Mouse (Mus musculus) heart, embryonic 14.5 days (tissue): ENCODE measurements around the gene Ppp1r1a. TPM values are rescaled to one million over a fixed set of nuclear protein-coding genes. Genes with fewer than 3 reads are reported as not detected.

Experiments
- ATAC-seq: fragments of 200-750 bp; cut with Nextera tagmentation; 2 replicates; pipeline ENCODE4 v1.8.0; 2017; ENCODE audit warnings: low read depth, moderate TSS enrichment; ENCODE audit not compliant: insufficient number of reproducible peaks, insufficient read depth, low FRiP score
- H3K27ac ChIP-seq, 2 experiments: fragments of 200-500 bp in 1 of 2; fragments of 300-500 bp in 1 of 2; sonication (generic) in 1 of 2; replicated peaks in 1 of 2; 2 replicates each; pipeline ENCODE4 v1.5.1; 2012 to 2014; ENCODE audit warnings: low read depth in 2 of 2, low read length in 2 of 2, control low read depth in 1 of 2, mild to moderate bottlenecking in 1 of 2, mixed read lengths in 1 of 2; ENCODE audit not compliant: control insufficient read depth in 1 of 2, insufficient read depth in 1 of 2
- H3K27me3 ChIP-seq: fragments of 300-500 bp; sonication (generic); 2 replicates; pipeline ENCODE4 v1.6.1; 2014; ENCODE audit warnings: mild to moderate bottlenecking, low read length, control low read depth; ENCODE audit not compliant: control insufficient read depth, insufficient read depth
- H3K36me3 ChIP-seq: fragments of 300-500 bp; sonication (generic); 2 replicates; pipeline ENCODE4 v1.6.1; 2014; ENCODE audit warnings: mild to moderate bottlenecking, control low read depth, low read length, mixed read lengths; ENCODE audit not compliant: control insufficient read depth, insufficient read depth
- H3K4me1 ChIP-seq, 2 experiments: fragments of 200-500 bp in 1 of 2; fragments of 300-500 bp in 1 of 2; sonication (generic) in 1 of 2; 2 replicates each; pipeline ENCODE4 v1.6.1; 2012 to 2014; ENCODE audit warnings: low read length in 2 of 2, control low read depth in 1 of 2, mixed read lengths in 1 of 2; ENCODE audit not compliant: control insufficient read depth in 2 of 2, insufficient read depth in 2 of 2
- H3K4me2 ChIP-seq: fragments of 300-500 bp; sonication (generic); 2 replicates; pipeline ENCODE4 v1.6.1; 2014; ENCODE audit warnings: mild to moderate bottlenecking, low read length
- H3K4me3 ChIP-seq, 2 experiments: fragments of 200-500 bp in 1 of 2; fragments of 300-500 bp in 1 of 2; sonication (generic) in 1 of 2; 2 replicates each; pipeline ENCODE4 v1.5.1; 2012 to 2014; ENCODE audit warnings: low read length in 2 of 2, mild to moderate bottlenecking in 2 of 2, control low read depth in 1 of 2, low read depth in 1 of 2, moderate library complexity in 1 of 2; ENCODE audit not compliant: control insufficient read depth in 1 of 2, insufficient read depth in 1 of 2
- H3K9ac ChIP-seq: fragments of 300-500 bp; sonication (generic); 2 replicates; pipeline ENCODE4 v1.6.1; 2014; ENCODE audit warnings: mild to moderate bottlenecking, low read length
- H3K9me3 ChIP-seq: fragments of 300-500 bp; sonication (generic); 2 replicates; pipeline ENCODE4 v1.6.1; 2016; ENCODE audit warnings: low read length, control low read depth; ENCODE audit not compliant: control insufficient read depth
- WGBS: fragments of 180-500 bp; shearing (Covaris S2); extraction: QIAGEN DNeasy Blood & Tissue Kit; methylation state at CpG from one replicate; pipeline ENCODE4 v1.1.7; 2014; 5-methylcytosine and 5-hydroxymethylcytosine counted together
- polyA plus RNA-seq: library from polyadenylated mRNA; unstranded; fragments of >200 nt; fragmentation: Nextera tagmentation; extraction: Ambion mirVana; gene quantifications from 2 replicates; pipeline ENCODE4 v1.2.1, GENCODE M21; 2014

The Ppp1r1a gene
- polyA plus RNA-seq, 1 experiment from 2014 or later, result 87.1 TPM

DNA sequence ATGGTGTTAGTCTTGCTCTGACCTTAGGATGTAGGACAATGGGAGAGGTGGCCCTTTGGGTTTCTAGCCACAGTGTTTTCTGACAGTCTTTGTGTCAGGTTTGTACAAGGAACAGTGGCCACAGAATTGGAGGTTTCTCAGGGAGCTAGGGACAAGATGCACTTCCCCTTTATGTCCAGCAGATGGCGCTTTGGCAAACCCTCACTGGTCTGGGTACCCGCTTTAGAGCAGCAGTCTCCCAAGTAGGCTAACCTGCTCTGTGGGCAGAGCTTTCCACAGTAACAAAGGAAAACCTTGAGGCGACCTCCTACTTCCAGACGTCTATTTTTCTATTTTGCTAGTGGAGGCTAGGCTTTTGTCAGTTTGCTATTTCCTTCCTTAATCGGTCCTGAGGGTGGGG, 7.4 kb downstream of the Ppp1r1a start:
- Histone ChIP-seq H3K27me3 (no peaks in the 10 kb centered on the region), H3K4me3 (no peak overlapping the region), H3K36me3 (peaks cover 15% of the 10 kb centered on the region; the same call in 1 of the 2 replicates), H3K4me1 (no peaks in the 10 kb centered on the region; a peak in 1 of 4 replicates), H3K9ac (no peak overlapping the region), H3K9me3 (no peaks in the 10 kb centered on the region), H3K27ac (no peak overlapping the region), H3K4me2 (no peak overlapping the region)
- no peak for ATAC-seq
- WGBS, result 8% methylated on average over 5 of the region's 5 CpGs

DNA sequence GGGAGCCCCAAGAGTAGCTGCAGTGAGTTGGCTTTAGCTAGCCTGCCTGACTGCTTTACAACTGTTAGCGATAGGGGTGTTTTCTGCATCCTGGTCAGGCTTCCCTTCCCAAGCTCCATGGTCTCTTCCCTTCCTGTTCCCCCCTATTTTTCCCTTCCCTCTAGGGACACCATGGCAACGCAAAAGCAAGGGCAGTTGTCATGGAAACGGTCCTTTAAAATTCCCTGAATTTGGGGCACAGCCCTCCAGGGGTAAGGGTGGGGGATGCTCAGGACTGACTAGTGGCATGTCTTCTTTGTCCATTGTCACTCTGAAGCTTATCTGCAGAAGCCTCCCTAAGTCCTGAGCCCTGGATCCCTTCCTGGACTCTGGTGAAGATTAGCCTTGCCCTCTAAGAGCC, 14.6 kb downstream of the Ppp1r1a start:
- no peak overlapping the region for H3K4me2 ChIP-seq
- 69% methylated on average over 3 of the region's 3 CpGs for WGBS

DNA sequence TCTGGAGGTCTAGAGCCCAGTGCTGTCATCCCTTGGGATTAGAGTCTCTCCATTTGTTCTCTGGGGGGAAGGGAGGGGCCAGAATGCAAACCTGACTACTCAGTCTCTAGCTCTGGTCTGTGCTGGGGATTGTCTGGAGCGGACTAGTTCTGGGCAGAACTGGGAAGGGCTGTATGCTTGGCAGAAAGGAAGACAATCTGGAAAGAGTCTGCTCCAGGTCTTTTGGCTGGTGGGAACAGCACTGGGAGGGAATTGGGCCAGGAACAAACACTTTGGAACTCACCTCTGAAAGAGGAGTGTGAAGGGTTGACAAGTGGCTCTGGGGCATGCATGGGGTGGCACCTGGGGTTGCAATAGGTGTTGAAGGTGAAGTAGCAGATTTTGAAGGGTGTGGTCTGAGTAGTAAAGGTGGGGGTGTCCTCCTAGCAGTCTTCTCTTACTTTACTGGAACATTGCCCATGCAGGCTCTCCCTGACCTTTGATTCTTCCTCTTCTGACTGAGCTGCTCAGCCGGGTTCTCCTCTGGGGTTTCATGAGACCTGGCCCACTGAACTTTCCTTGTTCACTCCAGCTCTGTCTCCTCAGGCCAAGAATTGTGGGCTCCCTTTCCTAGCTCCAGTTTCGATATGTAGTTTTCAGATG, 15.2 kb downstream of the Ppp1r1a start:
- no peaks in the 10 kb centered on the region for H3K9me3 ChIP-seq
- H3K9ac ChIP-seq, result no peak overlapping the region
- H3K36me3 ChIP-seq, result peaks cover 3% of the 10 kb centered on the region; the same call in 1 of the 2 replicates
- H3K27me3 ChIP-seq, result no peaks in the 10 kb centered on the region
- ATAC-seq, result no peak
- no peak overlapping the region for H3K4me2 ChIP-seq
- H3K4me1 ChIP-seq, result peaks cover 9 to 10% of the 10 kb centered on the region in 2 experiments
- 68% methylated on average over 3 of the region's 3 CpGs for WGBS
- H3K4me3 ChIP-seq, result no peak overlapping the region
- H3K27ac ChIP-seq, result no peak overlapping the region

More for the DNA sequence above, 14.6 kb downstream of the Ppp1r1a start:
- H3K36me3 ChIP-seq, result peaks cover 8% of the 10 kb centered on the region; the same call in 1 of the 2 replicates
- H3K4me1 ChIP-seq, result peaks cover 9 to 10% of the 10 kb centered on the region in 2 experiments
- H3K4me3 ChIP-seq, result no peak overlapping the region
- no peak overlapping the region for H3K9ac ChIP-seq
- no peaks in the 10 kb centered on the region for H3K27me3 ChIP-seq
- no peak overlapping the region for H3K27ac ChIP-seq
- no peaks in the 10 kb centered on the region for H3K9me3 ChIP-seq
- ATAC-seq, result no peak

DNA sequence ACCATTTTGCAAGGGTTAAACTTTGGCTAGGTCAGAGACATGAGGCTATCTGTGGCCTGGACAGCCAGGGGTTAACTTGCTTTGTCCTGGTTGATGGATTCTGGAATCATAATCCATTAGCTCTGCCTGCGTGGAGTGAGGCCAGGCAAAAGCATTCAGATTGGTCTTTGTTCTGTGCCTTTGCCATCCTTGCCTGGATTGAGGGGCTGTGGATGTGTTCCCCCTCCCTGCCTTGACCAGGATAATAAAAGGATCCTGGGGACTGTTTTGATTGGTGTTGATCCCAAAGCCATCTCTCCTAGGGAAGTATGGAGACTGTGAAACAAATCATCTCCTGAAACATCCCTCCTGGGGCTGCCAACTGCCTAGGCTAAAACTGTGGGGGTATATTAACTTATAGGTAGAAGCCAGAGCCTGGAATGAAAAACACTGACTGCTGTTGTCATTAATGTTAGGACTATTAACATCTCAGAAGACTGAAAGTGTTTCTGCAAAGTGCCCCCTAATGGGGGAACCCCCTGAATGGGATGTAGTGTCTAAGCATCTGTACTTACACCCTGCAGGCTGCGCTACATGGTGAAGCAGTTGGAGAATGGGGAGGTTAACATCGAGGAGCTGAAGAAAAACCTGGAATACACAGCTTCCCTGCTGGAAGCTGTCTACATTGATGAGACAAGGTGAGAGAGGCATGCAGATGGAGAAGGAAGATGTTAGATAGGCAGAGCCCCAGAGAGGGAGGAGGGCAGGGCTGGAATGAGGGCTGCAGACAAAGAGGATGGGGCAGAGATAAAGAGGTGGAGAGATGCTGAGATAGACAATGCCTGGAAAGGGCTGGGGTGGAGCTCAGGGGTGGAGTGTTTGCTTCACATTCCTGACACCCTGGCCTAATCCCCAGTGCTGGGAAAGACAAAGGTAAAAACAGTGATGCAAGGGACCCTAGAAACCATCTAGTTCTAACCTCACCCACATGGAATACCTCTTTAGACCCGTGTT, 18.1 kb downstream of the Ppp1r1a start:
- Histone ChIP-seq H3K9me3 (no peaks in the 10 kb centered on the region), H3K4me2 (no peak overlapping the region), H3K27ac (0 out of 4 replicates have a peak overlapping the region, but pooled peaks of 1 of the 2 experiments have one; percentile 24), H3K36me3 (no peaks in the 10 kb centered on the region), H3K4me3 (no peak overlapping the region), H3K27me3 (no peaks in the 10 kb centered on the region), H3K9ac (0 out of 2 replicates have a peak overlapping the region, but pooled peaks have one; percentile 21), H3K4me1 (peaks cover 16 to 17% of the 10 kb centered on the region in 2 experiments)
- WGBS, result 27% methylated on average over 4 of the region's 4 CpGs
- no peak for ATAC-seq

DNA sequence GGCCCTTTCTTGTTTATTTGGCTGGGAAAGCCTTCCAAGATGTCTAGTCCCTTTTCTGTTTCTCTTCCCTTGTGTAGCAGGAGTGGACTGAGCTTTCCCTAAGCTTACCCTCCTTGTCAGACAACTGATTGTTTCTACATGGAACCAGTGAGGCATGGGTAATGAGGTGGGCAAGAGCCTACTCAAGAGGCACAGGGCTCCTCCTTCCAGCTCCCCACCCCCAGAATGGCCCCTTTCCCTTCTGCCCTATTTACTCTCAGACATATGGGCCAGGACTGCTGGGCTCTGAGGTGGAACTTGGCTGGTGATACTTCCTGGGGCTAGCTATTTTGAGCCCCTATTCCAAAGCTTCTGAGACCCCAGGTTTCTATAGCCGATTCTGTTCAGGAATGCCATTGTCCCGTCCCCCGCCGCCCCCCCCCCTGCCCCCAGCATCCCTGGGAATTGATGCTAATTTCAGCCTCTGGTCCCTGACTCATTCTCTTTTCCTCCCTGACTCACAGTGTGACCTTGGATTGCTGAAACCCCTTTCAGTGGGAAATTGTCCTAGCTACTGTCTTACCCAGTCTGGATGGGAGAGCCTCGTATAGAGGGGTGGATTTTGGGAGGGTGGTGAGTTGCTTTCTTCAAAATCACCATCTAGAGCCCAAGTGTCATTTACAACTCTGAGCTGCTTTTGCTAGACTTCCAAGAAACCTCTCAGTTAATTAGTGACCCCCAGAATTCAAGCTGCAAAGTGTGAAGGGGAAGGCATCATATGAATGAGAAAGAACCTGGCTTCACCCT, 19.0 kb downstream of the Ppp1r1a start:
- Histone ChIP-seq H3K4me2 (no peak overlapping the region), H3K4me3 (no peak overlapping the region), H3K36me3 (no peaks in the 10 kb centered on the region), H3K27me3 (no peaks in the 10 kb centered on the region), H3K9ac (0 out of 2 replicates have a peak overlapping the region, but pooled peaks have one; percentile 21), H3K4me1 (peaks cover 19% of the 10 kb centered on the region in 2 experiments), H3K9me3 (no peaks in the 10 kb centered on the region), H3K27ac (peak overlapping the region; percentile 24 to 52; a peak in 1 of 4 replicates)
- ATAC-seq, result no peak
- 7% methylated on average over 5 of the region's 5 CpGs for WGBS

DNA sequence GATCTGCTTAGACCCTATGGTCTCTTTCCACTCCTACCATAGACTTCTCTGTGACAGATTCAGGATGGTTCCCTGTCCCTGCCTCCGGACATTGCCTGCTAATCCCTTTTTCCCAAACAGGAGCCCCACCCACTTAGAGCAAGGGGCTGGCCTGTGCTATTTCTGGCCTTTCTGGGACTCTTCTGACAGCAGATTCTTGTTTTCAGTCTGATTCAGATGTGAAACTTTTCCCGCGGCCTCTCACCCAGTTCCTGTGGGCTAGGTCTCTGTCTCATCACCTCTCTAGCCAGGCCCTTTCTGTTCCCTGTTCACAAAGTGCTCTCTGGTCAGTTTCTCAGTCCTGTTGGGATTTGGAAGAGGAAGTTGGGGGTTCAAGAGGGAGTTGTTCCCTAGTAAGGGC, 22.9 kb downstream of the Ppp1r1a start:
- H3K4me3 ChIP-seq, result peak overlapping the region in 1 of 2 experiments; percentile 40; a peak in 2 of 4 replicates
- 10% methylated on average over 3 of the region's 3 CpGs for WGBS

DNA sequence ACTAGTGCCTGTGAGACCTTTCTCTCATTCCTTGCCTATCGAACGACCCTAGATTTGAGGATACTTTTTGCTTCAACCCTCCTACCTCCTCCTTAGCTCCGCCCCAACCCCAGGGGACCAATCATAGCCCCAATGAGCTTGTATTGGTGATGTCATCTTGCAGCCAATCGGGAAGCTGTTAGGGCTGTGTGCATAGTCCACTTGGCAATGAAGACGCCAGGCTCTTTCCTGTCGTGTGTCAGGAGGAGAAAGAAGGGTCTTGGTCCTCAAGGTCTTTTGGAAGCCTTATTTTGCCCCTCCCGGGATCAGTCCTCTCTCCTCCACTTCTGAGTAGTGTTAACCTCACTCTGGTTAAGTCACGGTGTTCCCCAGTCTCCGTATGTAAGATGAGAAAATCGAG, 23.7 kb downstream of the Ppp1r1a start:
- WGBS, result 2% methylated on average over 10 of the region's 10 CpGs
- Histone ChIP-seq H3K27me3 (no peaks in the 10 kb centered on the region), H3K9me3 (no peaks in the 10 kb centered on the region), H3K9ac (peak overlapping the region; percentile 65), H3K27ac (0 out of 4 replicates have a peak overlapping the region, but pooled peaks of 1 of the 2 experiments have one; percentile 19), H3K4me2 (peak overlapping the region; percentile 76), H3K4me3 (peak overlapping the region; percentile 30 to 40), H3K4me1 (peaks cover 19 to 22% of the 10 kb centered on the region in 2 experiments), H3K36me3 (no peaks in the 10 kb centered on the region)
- ATAC-seq, result peak; percentile 87

More for the DNA sequence above, 22.9 kb downstream of the Ppp1r1a start:
- 0 out of 2 replicates have a peak, but pooled peaks have one; percentile 37 for ATAC-seq
- Histone ChIP-seq H3K9ac (peak overlapping the region; percentile 65), H3K4me2 (peak overlapping the region; percentile 76), H3K9me3 (no peaks in the 10 kb centered on the region), H3K27ac (peak overlapping the region; percentile 40 to 62), H3K36me3 (no peaks in the 10 kb centered on the region), H3K4me1 (peaks cover 22% of the 10 kb centered on the region in 2 experiments), H3K27me3 (no peaks in the 10 kb centered on the region)
